Comparison of ENCODE assay signal across 8 mouse cellular contexts in genomic region chr14:30548965-30549776, GRCm38 (mm10). TPM values are rescaled to one million over a fixed set of nuclear protein-coding genes. Genes with fewer than 3 reads are reported as not detected.
DNase-seq lines count a peak whose midpoint lies in the region; ATAC-seq and TF ChIP-seq lines count a peak whose summit lies in the region.

No protein-coding gene starts in this region.

- H3K27me3 ChIP-seq in MEL (ENCODE audit: control insufficient read depth in 1 of 2, insufficient read depth in 2 of 2, low read length in 2 of 2): no peaks in the 10 kb centered on the region
- no peaks in the 10 kb centered on the region for H3K27me3 ChIP-seq in cerebellum, adult 2 months (ENCODE audit: control insufficient read depth, insufficient read depth, low read length)
- H3K27me3 ChIP-seq in hindbrain, embryonic 10.5 days (ENCODE audit: insufficient read depth, poor library complexity, severe bottlenecking): no peaks in the 10 kb centered on the region
- no peaks in the 10 kb centered on the region for H3K27me3 ChIP-seq in lung, postnatal 0 days (replicated peaks; ENCODE audit: insufficient read depth, low read length)

- peak overlapping the region; percentile 78 for H3K9ac ChIP-seq in MEL (ENCODE audit: control insufficient read depth, low read depth, low read length, poor library complexity, severe bottlenecking)
- H3K9ac ChIP-seq in lung, postnatal 0 days (replicated peaks; ENCODE audit: low read depth): peak overlapping the region; percentile 68

- no peak for TF ChIP-seq EP300 in MEL (IDR thresholded peaks at IDR 0.05; ENCODE audit: low read depth in 1 of 2, low read length in 2 of 2)
- no peak for TF ChIP-seq EP300 in lung, postnatal 0 days (IDR thresholded peaks at IDR 0.05)

- peaks cover 7 to 39% of the 10 kb centered on the region in 2 experiments; a peak in 3 of 4 replicates for H3K4me1 ChIP-seq in MEL (ENCODE audit: control insufficient read depth in 1 of 2, insufficient read depth in 2 of 2, low read length in 2 of 2)
- H3K4me1 ChIP-seq in cerebellum, adult 2 months (ENCODE audit: control insufficient read depth, insufficient read depth, low read length): peaks cover 8% of the 10 kb centered on the region
- H3K4me1 ChIP-seq in hindbrain, embryonic 10.5 days (replicated peaks): peaks cover 48% of the 10 kb centered on the region
- peaks cover 28% of the 10 kb centered on the region; the same call in 1 of the 2 replicates for H3K4me1 ChIP-seq in lung, postnatal 0 days (ENCODE audit: insufficient read depth, low read depth, low read length)

- peak overlapping the region; percentile 69 to 85 for H3K4me3 ChIP-seq in MEL (ENCODE audit: control insufficient read depth in 1 of 2, insufficient read depth in 1 of 2, low read depth in 2 of 2, low read length in 2 of 2)
- H3K4me3 ChIP-seq in cerebellum, adult 2 months (replicated peaks; ENCODE audit: insufficient read depth, low read depth, low read length): peak overlapping the region; percentile 77
- peak overlapping the region; percentile 88 for H3K4me3 ChIP-seq in hindbrain, embryonic 10.5 days
- H3K4me3 ChIP-seq in lung, postnatal 0 days (ENCODE audit: low read depth, low read length): peak overlapping the region; percentile 67

- peak; percentile 96 for DNase-seq in MEL (ENCODE audit: low read depth, low spot score)
- DNase-seq in cerebellum, adult 2 months: peak; percentile 90 to 92
- peak; percentile 93 for DNase-seq in forelimb bud, embryonic 11.5 days (ENCODE audit: low read depth, low spot score)
- DNase-seq in hindbrain, embryonic 10.5 days (ENCODE audit: low spot score): peak; percentile 96
- peak; percentile 96 for DNase-seq in layer of hippocampus, adult 9-11 months
- DNase-seq in lung, postnatal 0 days (ENCODE audit: low spot score): peak; percentile 96
- DNase-seq in ovary, postnatal 14 days (ENCODE audit: low spot score): peak; percentile 92
- peak; percentile 95 for DNase-seq in thymus, postnatal 14 days

- H3K79me2 ChIP-seq in MEL (ENCODE audit: control insufficient read depth, insufficient read depth, low read length, poor library complexity): peaks cover 50% of the 10 kb centered on the region

- peak overlapping the region; percentile 85 for H3K4me2 ChIP-seq in lung, postnatal 0 days (replicated peaks; ENCODE audit: low read depth, low read length)

- H3K9me3 ChIP-seq in MEL (replicated peaks; ENCODE audit: insufficient read depth, low read length): no peaks in the 10 kb centered on the region
- no peaks in the 10 kb centered on the region for H3K9me3 ChIP-seq in hindbrain, embryonic 10.5 days
- no peaks in the 10 kb centered on the region for H3K9me3 ChIP-seq in lung, postnatal 0 days (ENCODE audit: low read length)

- WGBS in cerebellum, adult 2 months: under 1% methylated on average over 69 of the region's 69 CpGs
- under 1% methylated on average over 69 of the region's 69 CpGs for WGBS in hindbrain, embryonic 10.5 days
- 1% methylated on average over 61 of the region's 69 CpGs for WGBS in lung, postnatal 0 days

- H3K27ac ChIP-seq in MEL (ENCODE audit: control insufficient read depth, low read depth, low read length): peak overlapping the region; percentile 89
- H3K27ac ChIP-seq in cerebellum, adult 2 months (ENCODE audit: insufficient read depth, low read length): peak overlapping the region; percentile 58
- H3K27ac ChIP-seq in hindbrain, embryonic 10.5 days: peak overlapping the region; percentile 98
- H3K27ac ChIP-seq in lung, postnatal 0 days (ENCODE audit: low read length): peak overlapping the region; percentile 95

- peak; percentile 91 to 96 for TF ChIP-seq POLR2A in MEL (IDR thresholded peaks at IDR 0.05; ENCODE audit: control insufficient read depth in 1 of 2, insufficient read depth in 1 of 2, low read depth in 1 of 2, low read length in 2 of 2, poor library complexity in 1 of 2)
- TF ChIP-seq POLR2A in cerebellum, adult 2 months (IDR thresholded peaks at IDR 0.05; ENCODE audit: borderline replicate concordance, insufficient read depth, low read length): peak; percentile 85

- peaks cover 6 to 33% of the 10 kb centered on the region in 2 experiments for H3K36me3 ChIP-seq in MEL (ENCODE audit: control insufficient read depth in 1 of 2, insufficient read depth in 2 of 2, low read length in 2 of 2)
- H3K36me3 ChIP-seq in hindbrain, embryonic 10.5 days: peaks cover 15% of the 10 kb centered on the region
- H3K36me3 ChIP-seq in lung, postnatal 0 days (ENCODE audit: insufficient read depth, low read length): no peaks in the 10 kb centered on the region

- TF ChIP-seq RAD21 in MEL (IDR thresholded peaks at IDR 0.05; ENCODE audit: low read depth, low read length): no peak

- no peak for TF ChIP-seq CTCF in MEL (IDR thresholded peaks at IDR 0.05 in 2 of 3, conservative IDR thresholded peaks at IDR 0.05 in 1 of 3; ENCODE audit: control insufficient read depth in 1 of 3, insufficient read depth in 1 of 3, low read depth in 2 of 3, low read length in 3 of 3, poor library complexity in 1 of 3, severe bottlenecking in 1 of 3)
- TF ChIP-seq CTCF in cerebellum, adult 2 months (IDR thresholded peaks at IDR 0.05; ENCODE audit: borderline replicate concordance, insufficient read depth, low read depth, low read length): no peak
- TF ChIP-seq CTCF in lung, postnatal 0 days (IDR thresholded peaks at IDR 0.05): no peak

- ATAC-seq in lung, postnatal 0 days: peak; percentile 94

TF ChIP-seq in MEL, 35 proteins besides CTCF, POLR2A, EP300 and RAD21:
- peak; percentile 75; the same call in 1 of the 2 replicates for TF ChIP-seq MAX (IDR thresholded peaks at IDR 0.05; ENCODE audit: low read length)
- peak; percentile 90 for TF ChIP-seq ZMIZ1 (IDR thresholded peaks at IDR 0.05; ENCODE audit: low read depth, low read length)
- no peak; the same call in 1 of the 2 replicates for TF ChIP-seq HCFC1 (IDR thresholded peaks at IDR 0.05; ENCODE audit: low read depth, low read length)
- TF ChIP-seq MXI1 (IDR thresholded peaks at IDR 0.05; ENCODE audit: low read depth, low read length): peak; percentile 82
- TF ChIP-seq MYB (IDR thresholded peaks at IDR 0.05; ENCODE audit: low read depth, low read length): no peak
- no peak for TF ChIP-seq NRF1 (IDR thresholded peaks at IDR 0.05; ENCODE audit: insufficient read depth, low read depth, low read length, poor library complexity, severe bottlenecking)
- no peak for TF ChIP-seq KAT2A (conservative IDR thresholded peaks at IDR 0.05; ENCODE audit: low read depth, low read length)
- peak; percentile 85 for TF ChIP-seq POLR2AphosphoS2 (IDR thresholded peaks at IDR 0.05; ENCODE audit: low read length)
- TF ChIP-seq NELFE (IDR thresholded peaks at IDR 0.05; ENCODE audit: low read depth, low read length): peak; percentile 97
- no peak for TF ChIP-seq MAFK (IDR thresholded peaks at IDR 0.05; ENCODE audit: borderline replicate concordance, low read depth, low read length)
- TF ChIP-seq ETS1 (IDR thresholded peaks at IDR 0.05; ENCODE audit: low read depth, low read length): peak; percentile 13; the same call in 1 of the 2 replicates
- 0 out of 2 replicates have a peak, but pooled peaks have one; percentile 66 for TF ChIP-seq CHD1 (IDR thresholded peaks at IDR 0.05; ENCODE audit: low read depth, low read length)
- TF ChIP-seq MYC (IDR thresholded peaks at IDR 0.05; ENCODE audit: low read depth, low read length): peak; percentile 87
- TF ChIP-seq SIN3A (IDR thresholded peaks at IDR 0.05; ENCODE audit: low read length): peak; percentile 41; the same call in 1 of the 2 replicates
- TF ChIP-seq TBP (IDR thresholded peaks at IDR 0.05; ENCODE audit: low read depth, low read length): peak; percentile 87
- 0 out of 2 replicates have a peak, but pooled peaks have one; percentile 5 for TF ChIP-seq USF1 (IDR thresholded peaks at IDR 0.05; ENCODE audit: low read depth, low read length)

RNA-seq across cellular contexts. Expression of gene Tkt, which starts 1.0 kb away (rescaled TPM):
- total RNA-seq in MEL (2012; rRNA removed): 636 and 640 TPM in 2 replicates
- 1,000 to 10,000 TPM in 1 of 2 experiments, 100 to 1,000 TPM in 1; 115 to 1,273 TPM for polyA plus RNA-seq in MEL (2012; ENCODE audit: insufficient read depth in 1 of 2, insufficient read length in 2 of 2, low read depth in 1 of 2, low replicate concordance in 2 of 2, missing spikeins in 1 of 2)
- 181 and 183 TPM in 2 replicates for polyA plus RNA-seq in cerebellum, adult 2 months (2012; rRNA removed)
- polyA plus RNA-seq in hindbrain, embryonic 10.5 days (2016; fragmentation: Nextera tagmentation; extraction: Ambion mirVana): 285 and 314 TPM in 2 replicates
- 121 and 132 TPM in 2 replicates for polyA plus RNA-seq in lung, postnatal 0 days (2015; fragmentation: Nextera tagmentation; extraction: Ambion mirVana)

RNA-seq across cellular contexts. Expression of gene Cacna1d, which starts 57.9 kb away (rescaled TPM):
- total RNA-seq in MEL (2012; rRNA removed): not detected in 2 replicates
- polyA plus RNA-seq in MEL (2012; ENCODE audit: insufficient read depth in 1 of 2, insufficient read length in 2 of 2, low read depth in 1 of 2, low replicate concordance in 2 of 2, missing spikeins in 1 of 2): not detected
- 35.0 and 46.0 TPM in 2 replicates for polyA plus RNA-seq in cerebellum, adult 2 months (2012; rRNA removed)
- 1.1 and 1.2 TPM in 2 replicates for polyA plus RNA-seq in hindbrain, embryonic 10.5 days (2016; fragmentation: Nextera tagmentation; extraction: Ambion mirVana)
- 12.5 and 14.8 TPM in 2 replicates for polyA plus RNA-seq in lung, postnatal 0 days (2015; fragmentation: Nextera tagmentation; extraction: Ambion mirVana)

Comparison
In these comparisons a context has a peak if more than half of its experiments do, and no peak if none do; other contexts are left out.
1. Peak in every context shown above with its lines: DNase-seq, ATAC-seq, H3K4me3 ChIP-seq and H3K27ac ChIP-seq.